Mouse (Mus musculus) bone marrow, adult 2 months (tissue): ENCODE measurements at regions not wholly inside any gene's neighbourhood (a gene's known extent, or its start where the extent isn't known, plus 50 kb on each side); places are given as distances from the start of the nearest gene placed in this dataset.

Experiments
- CTCF ChIP-seq: fragments of 200-500 bp; IDR thresholded peaks from 2 replicates; pipeline ENCODE4 v1.5.1; 2011; ENCODE audit warnings: low read length, control low read depth; ENCODE audit not compliant: control insufficient read depth, insufficient read depth
- POLR2A ChIP-seq: fragments of 200-500 bp; IDR thresholded peaks from 2 replicates; pipeline ENCODE4 v1.6.1; 2011; ENCODE audit warnings: low read depth, mild to moderate bottlenecking, control low read depth, low read length, borderline replicate concordance; ENCODE audit not compliant: control insufficient read depth

DNA sequence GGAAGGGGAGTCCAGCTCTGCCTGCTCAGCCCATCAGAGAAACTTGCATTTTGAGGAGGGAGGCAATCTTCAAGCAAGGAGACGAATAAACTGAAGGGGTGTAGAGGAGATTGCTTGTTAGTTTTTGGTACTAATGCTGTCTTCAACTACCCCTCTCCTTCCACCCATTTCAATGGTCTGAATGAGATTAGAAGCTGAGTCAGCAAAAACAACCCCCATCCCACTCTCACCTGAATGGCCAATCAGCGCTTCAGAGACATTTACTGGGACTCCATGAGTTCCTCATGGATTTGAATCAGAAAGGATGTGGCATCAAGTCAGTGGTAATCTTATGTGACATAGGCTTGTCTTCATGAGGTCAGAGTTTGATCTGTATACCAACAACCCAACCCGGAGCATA, 180.0 kb upstream of the Nlrp1b start:
- TF ChIP-seq POLR2A, result no peak
- TF ChIP-seq CTCF, result no peak
